Mouse (Mus musculus): Measurements from ENCODE around the gene Col6a5. TPM values are rescaled to one million over a fixed set of nuclear protein-coding genes. Genes with fewer than 3 reads are reported as not detected.

Gene Col6a5
- polyA plus RNA-seq, 1 experiment from 2014 or later: 0.08 TPM

- H3K27ac ChIP-seq: no peak overlapping the region
- no peaks in the 10 kb centered on the region for H3K27me3 ChIP-seq
- H3K36me3 ChIP-seq (replicated peaks): no peaks in the 10 kb centered on the region
- no peaks in the 10 kb centered on the region for H3K9me3 ChIP-seq
- H3K4me2 ChIP-seq: no peak overlapping the region
- no peak overlapping the region for H3K4me3 ChIP-seq (replicated peaks)
- 86% methylated on average over 17 of the region's 17 CpGs for WGBS
- H3K9ac ChIP-seq: no peak overlapping the region
- ATAC-seq (ENCODE audit: low FRiP score): no peak
- H3K4me1 ChIP-seq: no peaks in the 10 kb centered on the region
Measured at GRCm38 (mm10) chr9:105808920-105809505, 151.4 kb downstream of the Col6a5 start.

Other genes starting within 250 kb of the Col6a5 start
- gene Col6a6, start 132.5 kb downstream of the Col6a5 start, polyA plus RNA-seq (2016; fragmentation: Nextera tagmentation; extraction: Ambion mirVana): 0.10 and 0.17 TPM in 2 replicates
- 0.27 and 0.70 TPM in 2 replicates for gene Col6a4, start 136.1 kb upstream of the Col6a5 start, polyA plus RNA-seq (2016; fragmentation: Nextera tagmentation; extraction: Ambion mirVana)
- gene Glyctk, start 197.5 kb upstream of the Col6a5 start, polyA plus RNA-seq (2016; fragmentation: Nextera tagmentation; extraction: Ambion mirVana): 9.1 and 10.2 TPM in 2 replicates
- gene Wdr82, start 210.3 kb upstream of the Col6a5 start, polyA plus RNA-seq (2016; fragmentation: Nextera tagmentation; extraction: Ambion mirVana): 38.1 and 41.2 TPM in 2 replicates
- gene Ppm1m, start 239.1 kb upstream of the Col6a5 start, polyA plus RNA-seq (2016; fragmentation: Nextera tagmentation; extraction: Ambion mirVana): 29.6 and 33.3 TPM in 2 replicates
- 53.9 and 59.3 TPM in 2 replicates for gene Twf2, start 242.5 kb upstream of the Col6a5 start, polyA plus RNA-seq (2016; fragmentation: Nextera tagmentation; extraction: Ambion mirVana)

Measured in forebrain, embryonic 12.5 days (tissue).